Mouse (Mus musculus): ENCODE results near the gene Htra1. TPM values are rescaled to one million over a fixed set of nuclear protein-coding genes. Genes with fewer than 3 reads are reported as not detected.

Gene Htra1
- 6.5 and 8.3 TPM in 2 replicates for polyA plus RNA-seq (2014; fragmentation: Nextera tagmentation; extraction: Ambion mirVana)

DNA sequence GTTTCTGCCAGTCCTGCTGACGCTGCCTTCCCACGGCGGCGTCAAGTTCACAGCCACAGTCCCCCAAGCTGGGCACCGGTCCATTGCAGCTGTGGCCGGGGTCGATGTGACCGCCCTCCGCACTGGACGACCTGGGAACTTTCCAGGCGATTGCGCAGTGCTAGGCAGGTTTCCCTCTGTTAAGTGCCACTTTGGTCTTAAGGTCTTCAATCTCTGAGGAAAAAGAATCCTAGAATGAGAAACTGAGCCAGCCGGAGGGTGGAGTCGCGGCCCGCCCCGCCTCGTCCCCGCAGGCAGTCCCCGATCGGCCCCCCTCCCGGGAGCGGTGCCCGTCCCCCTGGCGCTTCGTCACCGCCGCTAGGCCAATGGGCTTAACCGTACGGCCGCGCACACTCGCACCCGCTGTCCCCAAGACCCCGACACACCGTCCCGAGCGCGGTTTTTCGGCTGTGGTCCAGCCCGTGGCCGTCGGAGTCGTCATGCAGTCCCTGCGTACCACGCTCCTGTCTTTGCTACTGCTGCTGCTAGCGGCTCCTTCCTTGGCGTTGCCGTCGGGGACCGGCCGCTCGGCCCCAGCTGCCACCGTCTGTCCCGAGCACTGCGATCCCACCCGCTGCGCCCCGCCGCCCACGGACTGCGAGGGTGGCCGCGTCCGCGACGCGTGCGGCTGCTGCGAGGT, at the start of gene Htra1:
Gene Htra1 (plus strand): TSS at position 319 of the 679 bp plus-strand sequence.
- Histone ChIP-seq H3K36me3 (ENCODE audit: control insufficient read depth, insufficient read depth, low read length) (no peaks in the 10 kb centered on the region), H3K27ac (replicated peaks; ENCODE audit: low read depth, low read length) (no peak within 1 kb of the TSS), H3K4me1 (ENCODE audit: control insufficient read depth, insufficient read depth, low read length) (peaks cover 6% of the 10 kb centered on the region; the same call in 1 of the 2 replicates), H3K27me3 (ENCODE audit: control insufficient read depth, insufficient read depth, low read length) (peaks cover 50% of the 10 kb centered on the region), H3K9ac (ENCODE audit: low read length) (peak within 1 kb of the TSS; percentile 45), H3K9me3 (ENCODE audit: control insufficient read depth, low read length) (no peaks in the 10 kb centered on the region; the same call in 1 of the 2 replicates), H3K4me2 (ENCODE audit: low read depth, severe bottlenecking) (peak within 1 kb of the TSS; percentile 70), H3K4me3 (ENCODE audit: low read depth, low read length) (peak within 1 kb of the TSS; percentile 47)
- DNase-seq (ENCODE audit: low spot score) (peak; percentile 70), ATAC-seq (ENCODE audit: insufficient number of reproducible peaks, low FRiP score, low TSS enrichment, low read depth) (peak; percentile 67)
- under 1% methylated on average over 68 of the region's 70 CpGs for WGBS

DNA sequence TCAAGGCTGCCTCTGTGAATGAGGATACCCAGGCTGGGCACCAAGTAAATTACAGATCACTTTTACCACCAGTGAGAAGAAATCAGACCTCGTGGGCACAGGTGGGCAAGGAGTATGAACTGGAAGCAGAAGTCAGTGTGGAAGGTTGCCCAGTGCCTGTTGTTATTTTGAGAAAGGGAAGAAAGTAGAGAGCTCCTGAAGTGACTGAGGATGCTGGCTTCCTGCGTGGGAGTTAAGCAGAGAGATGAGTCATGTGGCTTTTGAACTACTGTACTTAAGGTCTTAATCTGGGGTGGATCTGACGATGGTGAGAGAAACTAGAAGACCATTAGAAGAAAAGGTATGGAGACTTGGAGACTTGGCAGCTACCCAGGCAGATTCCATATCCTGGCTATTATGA, 49.7 kb upstream of the Htra1 start:
- DNase-seq (ENCODE audit: low spot score) (no peak), ATAC-seq (ENCODE audit: insufficient number of reproducible peaks, low FRiP score, low TSS enrichment, low read depth) (no peak)
- H3K4me3 ChIP-seq (ENCODE audit: low read depth, low read length), result no peak overlapping the region
- H3K9ac ChIP-seq (ENCODE audit: low read length), result no peak overlapping the region
- no peaks in the 10 kb centered on the region for H3K36me3 ChIP-seq (ENCODE audit: control insufficient read depth, insufficient read depth, low read length)
- H3K4me1 ChIP-seq (ENCODE audit: control insufficient read depth, insufficient read depth, low read length), result no peaks in the 10 kb centered on the region
- H3K27ac ChIP-seq (replicated peaks; ENCODE audit: low read depth, low read length), result no peak overlapping the region
- 88% methylated on average over 3 of the region's 3 CpGs for WGBS
- H3K9me3 ChIP-seq (ENCODE audit: control insufficient read depth, low read length), result no peaks in the 10 kb centered on the region
- no peak overlapping the region for H3K4me2 ChIP-seq (ENCODE audit: low read depth, severe bottlenecking)
- no peaks in the 10 kb centered on the region for H3K27me3 ChIP-seq (ENCODE audit: control insufficient read depth, insufficient read depth, low read length)

DNA sequence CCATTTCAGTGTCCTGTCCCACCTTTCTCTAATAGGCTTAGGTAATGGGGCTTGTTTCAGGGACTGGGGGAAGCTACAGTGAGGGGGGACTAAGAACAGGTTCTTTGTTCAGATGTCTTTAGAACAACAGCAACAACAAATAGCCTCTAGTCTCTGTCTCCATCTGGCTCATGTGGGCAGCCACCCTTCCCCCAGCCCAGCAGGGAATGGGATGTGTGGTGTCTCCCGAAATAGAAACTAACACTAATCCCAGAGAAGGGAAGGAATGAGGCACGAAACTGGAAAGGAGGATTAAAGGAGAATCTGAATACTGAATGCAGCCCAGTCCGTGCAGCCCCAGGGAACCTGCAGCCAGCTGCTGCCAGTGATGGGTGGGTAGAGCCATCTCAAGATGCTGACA, 48.0 kb upstream of the Htra1 start:
- no peak overlapping the region for H3K4me3 ChIP-seq (ENCODE audit: low read depth, low read length)
- H3K9me3 ChIP-seq (ENCODE audit: control insufficient read depth, low read length), result no peaks in the 10 kb centered on the region
- H3K4me2 ChIP-seq (ENCODE audit: low read depth, severe bottlenecking), result no peak overlapping the region
- H3K36me3 ChIP-seq (ENCODE audit: control insufficient read depth, insufficient read depth, low read length), result no peaks in the 10 kb centered on the region
- H3K27me3 ChIP-seq (ENCODE audit: control insufficient read depth, insufficient read depth, low read length), result no peaks in the 10 kb centered on the region
- no peaks in the 10 kb centered on the region for H3K4me1 ChIP-seq (ENCODE audit: control insufficient read depth, insufficient read depth, low read length)
- DNase-seq (ENCODE audit: low spot score) (no peak), ATAC-seq (ENCODE audit: insufficient number of reproducible peaks, low FRiP score, low TSS enrichment, low read depth) (no peak)
- H3K9ac ChIP-seq (ENCODE audit: low read length), result no peak overlapping the region
- 41% methylated on average over 3 of the region's 3 CpGs for WGBS
- no peak overlapping the region for H3K27ac ChIP-seq (replicated peaks; ENCODE audit: low read depth, low read length)

DNA sequence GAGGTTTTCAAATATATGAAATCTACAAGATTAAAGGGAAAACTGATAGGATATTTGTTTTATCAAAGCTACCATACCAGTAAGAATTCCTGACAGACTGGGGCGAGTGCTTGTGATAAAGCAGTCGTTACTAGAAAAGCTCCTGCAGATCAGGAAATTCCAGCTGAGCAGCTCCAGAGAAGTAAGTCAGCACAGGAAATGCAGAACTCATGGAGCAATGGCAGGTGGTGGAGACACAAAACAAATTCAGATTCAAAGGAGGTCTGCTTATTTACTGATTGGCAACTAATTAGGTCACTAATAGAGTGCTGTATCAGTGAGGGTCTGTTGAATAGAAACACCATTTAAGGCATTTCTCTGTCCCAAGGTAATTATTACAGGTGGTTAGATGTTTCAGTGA, 45.0 kb upstream of the Htra1 start:
- WGBS, result 28% methylated on average over 2 of the region's 2 CpGs
- no peak for ATAC-seq (ENCODE audit: insufficient number of reproducible peaks, low FRiP score, low TSS enrichment, low read depth)

DNA sequence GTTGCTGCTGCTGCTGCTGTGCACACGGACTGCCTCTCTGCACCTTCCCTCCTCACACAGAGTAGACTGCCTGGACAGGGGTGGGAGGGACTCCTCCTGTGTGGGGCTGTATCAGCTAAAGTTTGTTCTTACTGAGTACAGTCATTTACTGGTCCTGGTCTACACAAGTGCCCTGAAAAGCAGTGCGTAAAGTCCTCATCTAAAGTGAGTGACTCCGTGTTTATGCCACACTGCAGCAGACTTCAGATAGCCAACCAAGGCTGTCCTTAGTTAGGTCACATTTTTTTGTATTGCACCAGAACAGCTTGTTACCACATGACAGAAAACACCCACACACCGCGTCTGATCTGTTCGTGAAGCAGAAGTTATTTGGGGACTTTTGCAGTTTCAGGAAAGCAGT, 42.9 kb upstream of the Htra1 start:
- no peak overlapping the region for H3K9ac ChIP-seq (ENCODE audit: low read length)
- WGBS, result 84% methylated on average over 6 of the region's 6 CpGs
- no peaks in the 10 kb centered on the region for H3K4me1 ChIP-seq (ENCODE audit: control insufficient read depth, insufficient read depth, low read length)
- H3K9me3 ChIP-seq (ENCODE audit: control insufficient read depth, low read length), result no peaks in the 10 kb centered on the region
- no peaks in the 10 kb centered on the region for H3K27me3 ChIP-seq (ENCODE audit: control insufficient read depth, insufficient read depth, low read length)
- ATAC-seq (ENCODE audit: insufficient number of reproducible peaks, low FRiP score, low TSS enrichment, low read depth) (no peak), DNase-seq (ENCODE audit: low spot score) (no peak)
- H3K4me3 ChIP-seq (ENCODE audit: low read depth, low read length), result no peak overlapping the region
- H3K27ac ChIP-seq (replicated peaks; ENCODE audit: low read depth, low read length), result no peak overlapping the region
- H3K36me3 ChIP-seq (ENCODE audit: control insufficient read depth, insufficient read depth, low read length), result no peaks in the 10 kb centered on the region
- H3K4me2 ChIP-seq (ENCODE audit: low read depth, severe bottlenecking), result no peak overlapping the region

More for the DNA sequence above, 45.0 kb upstream of the Htra1 start:
- Histone ChIP-seq H3K27ac (replicated peaks; ENCODE audit: low read depth, low read length) (no peak overlapping the region), H3K9me3 (ENCODE audit: control insufficient read depth, low read length) (no peaks in the 10 kb centered on the region), H3K4me1 (ENCODE audit: control insufficient read depth, insufficient read depth, low read length) (no peaks in the 10 kb centered on the region), H3K9ac (ENCODE audit: low read length) (no peak overlapping the region), H3K36me3 (ENCODE audit: control insufficient read depth, insufficient read depth, low read length) (no peaks in the 10 kb centered on the region), H3K4me2 (ENCODE audit: low read depth, severe bottlenecking) (no peak overlapping the region), H3K27me3 (ENCODE audit: control insufficient read depth, insufficient read depth, low read length) (no peaks in the 10 kb centered on the region), H3K4me3 (ENCODE audit: low read depth, low read length) (no peak overlapping the region)
- no peak for DNase-seq (ENCODE audit: low spot score)

DNA sequence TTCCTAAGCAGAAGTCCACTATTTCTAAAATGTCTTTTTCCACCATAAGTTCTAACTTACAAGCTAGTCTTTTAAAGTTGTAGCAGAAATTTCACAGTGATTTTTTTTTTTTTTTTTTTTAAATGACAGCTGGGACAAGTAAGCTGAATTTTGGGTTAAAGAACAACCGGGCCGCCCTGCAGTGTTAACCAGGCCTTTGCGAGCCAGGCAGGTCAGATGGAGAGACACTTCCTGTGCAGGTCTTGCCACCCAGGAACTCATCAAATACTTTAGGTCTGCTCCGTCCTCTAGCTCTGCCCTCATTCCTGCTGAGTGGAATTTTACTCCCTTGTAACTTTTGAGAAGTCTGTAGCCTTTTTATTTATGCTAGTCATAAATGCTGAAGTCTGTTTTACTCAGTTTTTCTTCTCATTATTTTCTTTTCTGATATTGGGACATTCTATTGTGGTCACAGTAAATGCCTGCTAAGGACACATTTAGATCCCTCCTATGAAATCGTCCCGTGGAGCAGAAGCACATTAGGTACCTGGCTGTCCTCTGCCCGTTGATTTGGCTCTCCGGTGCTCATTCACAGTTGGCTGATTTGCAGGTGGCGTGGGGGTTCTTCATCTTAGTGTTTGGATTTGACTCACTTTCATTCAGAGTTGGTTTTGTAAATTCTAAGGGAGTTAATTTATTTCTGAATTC, 40.8 kb upstream of the Htra1 start:
- Histone ChIP-seq H3K9me3 (ENCODE audit: control insufficient read depth, low read length) (no peaks in the 10 kb centered on the region), H3K27ac (replicated peaks; ENCODE audit: low read depth, low read length) (no peak overlapping the region), H3K4me1 (ENCODE audit: control insufficient read depth, insufficient read depth, low read length) (no peaks in the 10 kb centered on the region), H3K4me3 (ENCODE audit: low read depth, low read length) (no peak overlapping the region), H3K4me2 (ENCODE audit: low read depth, severe bottlenecking) (no peak overlapping the region), H3K36me3 (ENCODE audit: control insufficient read depth, insufficient read depth, low read length) (no peaks in the 10 kb centered on the region), H3K27me3 (ENCODE audit: control insufficient read depth, insufficient read depth, low read length) (no peaks in the 10 kb centered on the region), H3K9ac (ENCODE audit: low read length) (no peak overlapping the region)
- ATAC-seq (ENCODE audit: insufficient number of reproducible peaks, low FRiP score, low TSS enrichment, low read depth) (no peak), DNase-seq (ENCODE audit: low spot score) (no peak)
- 82% methylated on average over 9 of the region's 9 CpGs for WGBS

DNA sequence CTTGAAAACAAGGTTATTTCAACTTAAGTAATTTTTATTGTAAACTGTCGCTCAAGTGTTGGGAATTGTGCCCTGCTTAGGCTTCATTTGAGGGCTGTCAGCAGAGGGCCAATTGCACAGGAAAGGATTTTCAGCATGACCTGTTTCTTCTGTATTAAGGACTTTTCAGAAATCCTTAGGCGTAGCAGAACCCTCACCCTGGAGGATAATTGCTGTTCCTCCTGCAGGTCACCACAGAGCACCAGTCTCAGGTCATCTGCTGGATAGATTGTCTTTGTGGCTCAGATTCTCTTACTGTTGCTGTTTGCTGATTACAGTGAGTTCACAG, 40.3 kb upstream of the Htra1 start:
- Histone ChIP-seq H3K9ac (ENCODE audit: low read length) (no peak overlapping the region), H3K9me3 (ENCODE audit: control insufficient read depth, low read length) (no peaks in the 10 kb centered on the region), H3K27me3 (ENCODE audit: control insufficient read depth, insufficient read depth, low read length) (no peaks in the 10 kb centered on the region), H3K27ac (replicated peaks; ENCODE audit: low read depth, low read length) (no peak overlapping the region), H3K36me3 (ENCODE audit: control insufficient read depth, insufficient read depth, low read length) (no peaks in the 10 kb centered on the region), H3K4me1 (ENCODE audit: control insufficient read depth, insufficient read depth, low read length) (no peaks in the 10 kb centered on the region), H3K4me3 (ENCODE audit: low read depth, low read length) (no peak overlapping the region), H3K4me2 (ENCODE audit: low read depth, severe bottlenecking) (no peak overlapping the region)
- ATAC-seq (ENCODE audit: insufficient number of reproducible peaks, low FRiP score, low TSS enrichment, low read depth), result no peak
- 87% methylated on average over 2 of the region's 2 CpGs for WGBS
- DNase-seq (ENCODE audit: low spot score), result no peak

DNA sequence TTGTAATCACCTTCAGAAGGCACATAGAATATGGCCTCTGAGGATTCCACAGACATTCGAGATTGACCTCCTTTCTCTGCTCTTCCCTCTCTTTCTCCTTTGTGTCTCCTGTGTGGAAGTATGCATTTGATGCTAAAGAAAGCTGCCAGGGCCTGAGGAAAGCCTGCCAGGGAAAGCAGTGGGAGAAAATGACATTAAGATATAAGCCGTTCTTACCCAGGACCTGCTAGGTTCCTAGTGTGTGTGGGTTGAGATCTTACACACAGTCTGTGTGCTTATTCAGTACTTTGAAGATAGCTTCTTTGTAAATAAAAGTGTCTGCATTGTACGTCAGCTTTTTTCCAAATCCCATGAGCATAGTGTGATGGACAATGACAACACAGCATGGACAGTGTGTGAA, 39.8 kb upstream of the Htra1 start:
- no peak overlapping the region for H3K9ac ChIP-seq (ENCODE audit: low read length)
- no peaks in the 10 kb centered on the region for H3K9me3 ChIP-seq (ENCODE audit: control insufficient read depth, low read length)
- no peak overlapping the region for H3K4me3 ChIP-seq (ENCODE audit: low read depth, low read length)
- 89% methylated on average over 3 of the region's 3 CpGs for WGBS
- no peaks in the 10 kb centered on the region for H3K36me3 ChIP-seq (ENCODE audit: control insufficient read depth, insufficient read depth, low read length)
- H3K27me3 ChIP-seq (ENCODE audit: control insufficient read depth, insufficient read depth, low read length), result no peaks in the 10 kb centered on the region
- DNase-seq (ENCODE audit: low spot score), result no peak
- no peaks in the 10 kb centered on the region for H3K4me1 ChIP-seq (ENCODE audit: control insufficient read depth, insufficient read depth, low read length)
- no peak overlapping the region for H3K4me2 ChIP-seq (ENCODE audit: low read depth, severe bottlenecking)
- no peak for ATAC-seq (ENCODE audit: insufficient number of reproducible peaks, low FRiP score, low TSS enrichment, low read depth)
- H3K27ac ChIP-seq (replicated peaks; ENCODE audit: low read depth, low read length), result no peak overlapping the region

Measured in limb, embryonic 11.5 days (tissue).